Mouse (Mus musculus) heart, adult 18-20 months (tissue): ENCODE results near the gene Klhdc7a. TPM values are rescaled to one million over a fixed set of nuclear protein-coding genes. Genes with fewer than 3 reads are reported as not detected.
"Not testable (repeated sequence)": the region's sequence is repeated elsewhere in the genome, so short reads cannot be mapped to it uniquely, and the experiment has no call there.

Experiments
- DNase-seq, 2 experiments: peaks; one replicate each; pipeline ENCODE4 v3.0.0; 2021 to 2022; ENCODE audit warnings: mixed read lengths in 1 of 2
- long read RNA-seq, 2 experiments: library from polyadenylated mRNA; stranded (forward); transcript quantifications; one replicate each; pipeline ENCODE4 v2.0.0; 2021
- total RNA-seq, 2 experiments: library from RNA; stranded (reverse); gene quantifications; 2 replicates each; pipeline ENCODE4 v1.2.3; 2021

Klhdc7a gene
- 1 to 10 TPM; 2.0 to 3.8 TPM for total RNA-seq
- long read RNA-seq, experiment 1 = 0 reads
- long read RNA-seq, experiment 2, full-length matches to known transcripts = 1 of 1 reads
- long read RNA-seq, experiment 2, partial matches to known transcripts = 0 of 1 reads
- long read RNA-seq, experiment 2, other reads (novel, unspliced or antisense) = 0 of 1 reads

DNA sequence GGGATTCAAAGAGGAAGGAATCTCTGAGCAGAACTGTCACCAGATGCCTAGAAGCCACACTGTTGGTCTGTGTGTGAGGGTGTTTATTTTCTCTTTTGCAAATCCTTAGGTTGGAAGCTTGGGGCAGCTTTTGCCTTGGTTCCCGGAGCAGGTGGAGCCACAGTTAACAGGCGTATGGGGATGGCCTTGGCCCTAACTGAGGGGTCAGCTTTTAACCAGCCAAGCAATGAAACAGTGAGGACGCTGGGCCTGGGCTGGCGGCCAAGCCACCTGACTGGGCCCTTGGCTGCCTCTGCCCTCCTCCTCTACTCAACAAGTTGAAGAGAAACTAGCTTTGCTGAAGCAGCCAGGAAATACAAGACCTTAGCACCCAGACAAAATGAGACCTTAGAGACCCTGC is at the start of gene Klhdc7a:
Klhdc7a (minus strand) TSS at position 105 of the 400 bp plus-strand sequence.
- peak; percentile 75 to 84 for DNase-seq

DNA sequence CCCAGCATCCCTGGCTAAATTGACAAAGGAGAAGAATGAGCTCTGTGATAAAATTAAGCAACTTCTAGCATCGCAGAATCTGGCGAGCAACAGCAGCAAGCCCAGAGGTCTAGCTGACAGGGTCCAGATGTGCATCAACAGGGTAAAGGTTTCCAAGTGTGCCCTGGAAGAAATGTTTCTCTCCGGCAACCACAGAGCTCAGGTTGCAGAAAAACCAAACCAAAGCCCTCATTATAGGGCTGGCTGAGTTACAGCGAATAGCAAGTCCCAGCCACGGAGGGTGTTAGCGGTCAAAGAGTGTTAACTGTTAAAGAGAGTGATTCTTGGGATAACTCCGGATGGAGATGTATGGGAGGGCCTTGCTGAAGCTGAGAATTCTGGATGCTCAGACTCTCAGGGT is 48.1 kb upstream of the Klhdc7a start:
- no peak for DNase-seq

DNA sequence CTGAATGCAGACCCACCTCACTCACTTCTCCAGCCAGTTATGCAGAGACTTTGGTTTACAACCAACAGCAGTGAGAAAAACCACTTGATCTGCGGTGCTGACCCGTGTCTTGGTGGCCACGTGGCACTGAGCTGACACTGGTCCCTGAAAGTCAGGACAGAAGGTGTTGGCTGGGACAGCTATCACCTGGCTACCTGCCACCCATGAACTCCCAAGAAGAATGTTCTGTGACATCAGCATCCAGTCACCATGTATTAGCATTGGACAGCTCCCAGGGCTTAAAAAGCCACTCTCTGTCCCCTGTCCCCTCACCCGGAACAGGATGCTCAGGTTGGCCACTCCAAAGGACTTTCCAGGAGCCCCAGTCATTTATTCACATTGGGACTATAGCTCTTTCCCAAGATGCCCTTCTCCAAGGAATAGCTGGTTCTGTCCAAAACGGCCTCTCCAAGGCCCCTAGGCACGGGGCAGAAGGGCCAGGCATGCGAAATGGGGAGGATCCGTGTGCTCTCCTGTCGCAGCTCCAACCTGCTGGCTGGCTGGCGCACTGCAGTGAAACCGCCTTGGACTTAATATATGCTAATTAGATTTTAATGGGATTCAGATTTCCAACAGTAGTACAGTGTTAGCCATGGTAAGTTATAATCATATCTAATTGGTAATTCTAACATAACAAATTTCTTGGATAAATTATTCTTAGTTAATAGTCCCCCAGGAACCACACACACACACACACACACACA is 43.1 kb upstream of the Klhdc7a start:
- no peak for DNase-seq

DNA sequence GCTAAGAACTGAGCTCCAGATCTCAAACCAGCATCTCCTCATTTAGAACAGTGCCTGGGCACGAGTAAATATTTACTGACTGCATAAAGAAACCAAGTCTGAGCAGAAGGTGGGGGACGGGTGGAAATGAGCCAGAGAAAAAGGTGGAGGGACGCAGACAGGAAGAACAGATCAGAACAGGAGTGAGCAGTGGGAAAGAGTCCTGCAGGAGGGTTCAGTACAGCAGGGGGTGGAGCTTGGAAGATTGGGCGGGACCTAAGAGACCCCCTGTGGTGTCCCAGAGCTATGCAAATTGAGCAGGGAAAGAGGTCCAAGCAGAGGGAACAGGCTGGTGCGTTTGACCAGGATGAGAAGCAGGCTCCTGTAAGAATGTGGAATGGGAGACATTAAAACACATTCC is 37.1 kb upstream of the Klhdc7a start:
- no peak for DNase-seq

DNA sequence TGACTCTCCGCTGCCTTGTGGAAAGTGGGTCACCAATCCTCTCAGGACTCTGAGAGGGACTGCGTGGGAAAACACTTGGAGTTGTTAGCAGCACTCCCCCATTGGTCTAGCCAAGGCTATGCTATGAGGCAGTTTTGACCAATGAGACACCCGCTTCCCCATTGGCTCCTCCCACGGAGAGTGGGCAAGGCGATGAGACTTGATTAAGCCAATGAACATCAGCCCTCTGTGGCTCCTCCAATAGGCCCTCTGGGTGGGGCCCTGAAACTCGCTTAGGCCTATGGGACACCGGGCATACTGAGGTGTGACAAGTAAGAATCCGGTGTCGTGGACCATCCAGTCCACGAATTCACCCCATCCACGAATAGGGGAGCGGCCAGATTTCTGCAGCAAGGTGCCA is 36.3 kb upstream of the Klhdc7a start:
- DNase-seq = peak in 1 of 2 experiments; percentile 21

DNA sequence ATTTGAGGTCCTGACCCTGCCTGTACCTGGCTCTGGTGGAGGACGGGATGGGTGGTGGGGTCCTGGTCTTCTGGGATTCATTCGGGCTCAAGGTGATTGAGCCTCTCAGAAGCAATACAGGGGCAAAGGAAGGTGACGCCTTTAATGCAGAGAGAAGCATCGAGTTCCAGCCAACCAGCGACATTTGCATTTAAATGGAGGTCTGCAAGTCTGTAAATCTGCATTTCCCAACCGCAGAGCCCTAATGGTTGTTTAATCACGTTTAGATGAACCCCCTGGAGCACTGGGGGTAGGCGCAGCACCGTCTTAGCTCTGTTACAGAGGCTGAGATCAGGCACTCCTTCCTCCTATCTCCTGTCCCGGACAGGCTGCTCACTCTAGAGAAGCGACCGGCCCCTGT is 34.2 kb upstream of the Klhdc7a start:
- no peak for DNase-seq

DNA sequence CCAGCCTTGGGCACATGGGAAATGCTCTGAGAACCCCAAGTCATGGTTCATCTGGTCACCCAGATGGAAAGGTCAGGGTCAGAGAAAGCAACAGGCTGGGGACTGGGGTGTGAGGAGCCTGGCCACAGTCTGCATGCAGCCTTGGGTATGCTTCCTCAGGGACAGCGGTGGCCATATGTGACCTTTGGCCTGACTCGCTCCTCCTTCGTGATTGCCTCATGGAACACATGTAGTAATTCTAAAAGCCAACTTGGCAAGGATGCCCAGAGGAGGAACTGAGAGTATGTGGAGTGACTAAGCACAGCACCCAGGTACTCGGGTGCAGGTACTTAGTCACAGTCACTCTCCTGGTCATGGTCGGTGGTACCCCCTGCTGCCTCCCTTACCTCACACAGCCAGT is 33.1 kb upstream of the Klhdc7a start:
- peak in 1 of 2 experiments; percentile 6 for DNase-seq

DNA sequence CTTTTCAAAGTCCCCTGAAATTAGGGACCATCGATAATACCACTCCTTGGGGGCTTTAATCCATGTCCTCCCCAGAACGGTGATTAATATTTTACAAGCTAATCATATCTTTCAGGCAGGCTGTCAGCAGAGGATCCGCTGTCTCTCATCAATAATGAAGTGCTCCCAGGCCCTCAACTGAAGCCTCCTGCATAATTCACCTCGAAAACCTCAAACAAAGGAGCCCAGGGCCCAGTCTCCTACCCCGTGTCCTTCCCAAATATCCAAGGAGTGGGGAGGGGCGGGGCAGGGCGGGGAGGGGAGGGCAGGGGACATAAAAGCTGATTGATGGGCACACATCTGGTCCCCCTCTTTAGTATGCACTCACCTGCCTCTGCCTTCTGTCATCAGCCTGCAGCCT is 31.2 kb upstream of the Klhdc7a start:
- DNase-seq = no peak

DNA sequence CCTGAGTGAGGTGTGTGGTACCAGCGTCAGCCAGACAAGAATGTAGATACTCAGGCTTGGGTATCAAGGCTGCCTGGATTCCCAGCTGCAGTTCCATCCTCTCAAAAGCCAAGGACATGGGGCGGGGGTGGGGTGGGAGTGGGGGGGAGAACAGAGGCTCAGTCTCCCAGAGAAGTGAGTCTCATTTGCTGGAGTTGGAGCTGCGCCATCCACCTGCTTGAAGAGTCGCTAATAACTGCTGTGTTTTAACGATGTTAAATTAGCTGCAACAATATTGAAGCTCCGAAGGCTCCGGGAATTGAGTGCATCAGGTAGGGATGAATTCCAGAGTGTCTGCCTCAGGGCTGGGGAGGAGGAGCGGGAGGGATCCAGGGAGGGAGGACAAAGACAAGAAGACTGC is 27.8 kb upstream of the Klhdc7a start:
- no peak for DNase-seq

DNA sequence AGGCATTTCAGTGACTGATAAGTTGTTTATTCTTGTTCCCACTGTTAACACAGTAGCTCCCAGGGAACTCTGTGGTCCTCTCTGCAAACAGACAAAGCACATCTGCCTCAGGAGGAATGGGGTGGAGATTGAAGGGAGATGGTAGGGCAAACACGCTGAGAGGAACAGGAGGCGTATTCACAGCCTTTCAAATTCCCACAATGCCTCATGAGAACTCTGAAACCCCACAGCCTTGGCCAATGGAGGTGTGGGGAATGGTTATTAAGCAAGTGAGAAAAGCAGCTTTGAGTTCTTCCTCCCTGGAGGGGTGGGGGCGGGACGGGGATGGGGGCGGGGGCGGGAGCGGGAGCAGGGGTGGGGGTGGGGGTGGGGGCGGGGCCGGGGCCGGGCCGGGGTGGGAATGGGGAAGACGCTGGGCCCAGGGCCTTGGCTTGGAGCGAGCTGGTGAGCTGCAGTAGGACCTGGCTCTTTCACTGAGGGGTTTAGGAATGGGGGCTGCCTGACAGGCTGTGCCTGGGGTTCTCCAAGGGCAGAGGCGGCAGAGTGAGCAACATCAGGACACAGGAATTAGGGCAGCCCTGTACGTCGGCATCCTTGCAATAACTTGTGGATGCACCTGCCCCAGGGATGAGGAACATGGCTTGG is 25.4 kb upstream of the Klhdc7a start:
- no peak for DNase-seq

DNA sequence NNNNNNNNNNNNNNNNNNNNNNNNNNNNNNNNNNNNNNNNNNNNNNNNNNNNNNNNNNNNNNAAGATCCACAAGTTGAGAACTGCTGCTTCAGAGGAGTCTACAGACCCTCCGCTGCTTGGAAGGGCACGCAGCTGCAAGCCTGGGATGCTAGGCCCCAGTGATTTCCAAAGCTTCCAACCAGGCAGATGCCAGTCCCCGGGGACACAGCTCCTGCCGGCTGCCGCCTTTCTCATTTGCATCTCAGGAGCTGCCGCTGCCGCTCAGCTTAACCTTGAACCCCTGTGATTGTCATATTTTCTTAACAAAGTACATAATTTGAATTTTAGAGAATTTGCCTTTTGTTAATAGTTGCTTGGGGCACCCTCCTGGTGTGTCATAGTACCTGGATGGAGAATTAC is 19.1 kb upstream of the Klhdc7a start:
- DNase-seq = no peak

DNA sequence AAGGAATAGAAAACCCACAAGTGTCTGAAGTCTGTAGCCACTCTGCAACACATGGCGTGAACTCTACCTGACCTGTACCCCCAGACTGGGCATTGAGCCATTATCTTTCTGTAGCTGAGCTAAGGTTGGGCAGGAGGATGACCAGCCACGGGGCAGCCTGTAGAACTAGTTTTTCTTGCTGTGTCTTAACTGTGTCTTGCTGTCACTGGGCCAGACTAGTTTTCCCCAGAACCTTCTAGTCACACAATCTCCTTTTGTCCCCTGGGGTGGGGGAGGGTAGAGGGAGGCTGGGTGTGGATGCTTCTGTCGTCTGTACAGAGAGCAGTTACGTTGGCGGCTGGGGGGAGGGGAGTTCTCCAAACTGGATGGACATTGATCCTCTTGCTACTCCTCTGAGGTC is 10.9 kb upstream of the Klhdc7a start:
- DNase-seq = no peak

DNA sequence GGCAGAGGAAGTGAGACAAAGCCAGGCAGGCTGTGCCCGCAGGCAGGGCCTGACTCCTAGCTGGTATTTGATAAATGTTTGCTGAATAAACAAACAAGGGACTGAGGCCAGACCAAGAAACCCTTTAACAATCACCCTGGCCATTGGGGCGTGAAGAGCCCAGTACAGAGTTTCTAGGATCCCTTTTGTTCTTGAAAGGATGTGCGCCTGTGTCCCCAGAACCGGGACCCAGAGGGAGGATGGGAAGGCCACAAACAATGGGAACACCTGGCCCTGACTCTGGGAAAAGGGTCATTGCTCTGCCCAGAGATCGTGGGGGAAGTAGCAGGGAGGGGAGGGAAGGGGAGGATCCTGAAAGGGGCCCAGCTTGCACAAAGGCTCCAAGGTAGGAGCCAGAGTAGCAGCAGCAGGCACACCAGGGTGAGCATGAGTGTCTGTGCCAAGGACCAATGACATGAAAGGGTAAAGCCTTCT is 9.5 kb upstream of the Klhdc7a start:
- DNase-seq = no peak

DNA sequence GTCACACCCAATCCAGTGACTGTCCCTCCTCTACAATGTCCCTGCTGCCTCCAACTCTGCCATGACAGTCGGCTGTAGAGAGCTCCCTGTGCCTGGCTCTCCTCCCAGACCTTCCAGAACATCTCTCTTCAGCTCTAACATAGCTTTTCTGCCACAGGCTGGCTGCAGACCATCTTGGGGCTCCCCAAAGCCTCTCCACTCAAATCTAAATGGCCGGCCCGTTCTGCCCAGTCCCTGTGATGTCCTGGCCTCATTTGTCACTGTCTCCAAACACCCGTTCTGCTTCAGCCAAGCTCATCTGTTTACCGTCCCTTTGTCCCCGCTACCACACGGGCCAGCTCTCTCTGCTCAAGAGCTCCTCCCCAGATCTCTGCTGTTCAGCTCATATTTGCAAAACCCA is 6.7 kb upstream of the Klhdc7a start:
- DNase-seq = no peak

DNA sequence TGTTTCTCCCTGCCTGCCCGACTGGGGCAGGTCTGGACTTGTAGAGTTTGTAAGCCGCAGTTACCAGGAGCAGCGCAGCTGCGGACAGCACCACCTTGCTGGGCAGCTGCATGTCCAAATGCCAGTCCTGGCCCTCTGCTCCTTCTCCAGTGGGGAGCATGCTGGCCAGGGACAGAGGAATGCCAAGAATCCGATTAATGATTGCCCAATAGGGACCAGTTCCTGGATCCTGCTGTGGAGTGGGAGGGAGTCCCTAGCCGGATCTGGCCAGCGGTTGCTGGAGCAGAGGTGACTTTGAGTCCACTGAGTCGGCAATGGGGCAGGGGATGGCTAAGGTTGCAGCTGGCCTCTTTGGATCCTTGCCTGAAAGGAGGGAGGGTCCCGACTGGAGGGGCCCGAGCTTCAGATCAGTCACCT is 343 bp downstream of the Klhdc7a start:
- DNase-seq = peak; percentile 49 to 75

DNA sequence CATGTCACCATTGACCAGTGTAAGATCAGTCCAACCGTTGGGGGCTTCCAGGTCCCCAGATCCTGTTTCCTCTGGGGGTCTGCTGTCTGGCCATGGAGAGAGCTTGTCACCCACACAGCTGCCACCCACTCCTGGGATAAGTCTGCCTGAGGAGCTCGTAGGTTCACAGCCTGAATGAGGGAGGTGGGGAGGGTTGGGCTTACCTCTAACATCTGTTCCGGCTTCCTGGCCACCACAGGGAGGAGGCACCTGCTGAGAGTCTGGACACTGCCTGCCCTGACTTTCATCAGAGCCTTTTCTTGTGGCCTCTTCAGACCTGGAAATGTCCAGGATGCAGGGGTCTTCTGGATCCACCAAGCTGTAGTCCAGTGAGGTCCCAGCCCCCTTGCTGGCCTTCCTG is 845 bp downstream of the Klhdc7a start:
- DNase-seq = peak in 1 of 2 experiments; percentile 3

DNA sequence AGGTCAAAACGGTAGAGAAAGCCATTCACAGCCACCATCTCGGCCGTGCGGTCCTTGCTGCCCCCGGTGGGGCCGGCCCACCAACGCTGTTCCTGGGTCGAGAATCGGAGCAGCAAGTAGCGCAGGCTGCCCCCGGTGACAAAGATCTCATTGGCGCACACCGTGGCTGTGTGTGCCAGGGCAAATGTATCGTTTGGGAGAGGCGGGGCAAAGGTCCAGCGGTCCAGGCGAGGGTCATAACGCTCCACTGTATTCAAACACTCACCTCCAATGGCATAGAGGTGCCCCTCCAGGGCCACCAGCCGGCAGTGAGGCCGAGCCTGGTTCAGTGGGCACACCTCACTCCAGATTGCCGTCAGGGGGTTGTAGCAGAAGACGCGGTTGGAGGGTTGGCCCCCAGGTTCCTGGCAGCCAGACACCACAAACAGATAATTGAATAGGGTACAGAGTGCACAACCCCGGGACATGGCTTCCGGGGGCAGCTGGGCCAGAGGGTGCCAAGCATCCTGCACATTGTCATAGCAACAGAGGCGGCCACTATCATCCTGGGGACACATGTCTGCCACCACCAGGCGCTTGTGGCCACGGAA is 2.1 kb downstream of the Klhdc7a start:
- DNase-seq = no peak

DNA sequence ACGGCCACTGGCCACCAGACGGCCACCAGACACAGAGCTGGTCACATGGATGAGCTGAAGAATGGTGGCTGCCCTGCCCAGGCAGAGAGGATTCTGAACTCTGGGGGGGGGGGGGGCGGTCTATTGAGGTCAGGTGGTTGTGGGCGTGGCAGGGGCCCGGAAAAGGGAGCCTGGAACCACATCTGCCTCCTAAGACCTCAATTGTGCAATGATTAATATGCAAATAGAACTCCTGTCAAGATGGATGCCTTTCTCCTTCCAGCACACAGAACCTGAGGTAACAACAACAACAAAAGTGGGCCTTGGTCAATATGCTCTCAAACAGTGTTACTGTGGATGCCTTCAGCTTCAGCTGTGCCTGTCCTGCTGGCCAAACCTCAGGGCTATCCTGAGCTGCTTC is 3.4 kb downstream of the Klhdc7a start:
- DNase-seq = no peak

DNA sequence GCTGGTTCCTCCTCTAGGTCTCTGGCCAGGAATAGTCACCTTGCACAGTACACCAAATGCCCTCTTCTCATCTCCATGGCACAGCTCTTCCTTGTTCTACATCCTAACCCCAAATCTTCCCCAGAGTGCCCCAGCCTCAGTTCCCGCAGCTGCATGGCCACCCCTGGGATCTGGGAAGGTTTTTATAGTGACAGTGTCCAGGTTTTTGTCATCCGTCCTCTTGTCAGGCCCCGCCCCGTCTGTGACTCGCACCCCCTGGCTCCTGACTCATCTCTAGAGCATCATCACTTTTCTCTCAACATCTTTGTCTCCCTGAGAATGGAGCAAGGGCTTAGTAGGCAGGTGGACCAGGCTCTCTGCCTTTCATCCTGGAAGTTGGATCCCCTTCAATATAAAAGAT is 3.9 kb downstream of the Klhdc7a start:
- DNase-seq = no peak

DNA sequence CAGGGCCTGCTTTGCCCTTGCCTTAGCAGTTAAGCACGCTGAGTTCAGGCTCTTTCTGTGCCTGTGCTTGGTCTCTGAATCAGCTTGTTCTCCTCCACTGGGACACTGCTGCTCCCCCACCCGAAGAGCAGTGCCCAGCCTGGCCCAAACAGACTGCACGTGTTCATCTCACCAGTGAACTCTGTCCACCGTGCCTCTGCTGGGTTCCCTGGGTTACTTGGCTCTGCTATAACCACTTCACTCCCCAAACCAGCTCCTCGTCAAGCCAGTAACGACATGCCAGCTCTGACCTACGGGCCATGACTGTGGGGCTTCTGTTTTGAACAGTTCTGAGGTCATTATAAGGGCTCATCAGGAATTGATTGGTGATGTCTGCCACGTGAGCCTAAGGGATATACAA is 4.8 kb downstream of the Klhdc7a start:
- DNase-seq = peak in 1 of 2 experiments; percentile 17

DNA sequence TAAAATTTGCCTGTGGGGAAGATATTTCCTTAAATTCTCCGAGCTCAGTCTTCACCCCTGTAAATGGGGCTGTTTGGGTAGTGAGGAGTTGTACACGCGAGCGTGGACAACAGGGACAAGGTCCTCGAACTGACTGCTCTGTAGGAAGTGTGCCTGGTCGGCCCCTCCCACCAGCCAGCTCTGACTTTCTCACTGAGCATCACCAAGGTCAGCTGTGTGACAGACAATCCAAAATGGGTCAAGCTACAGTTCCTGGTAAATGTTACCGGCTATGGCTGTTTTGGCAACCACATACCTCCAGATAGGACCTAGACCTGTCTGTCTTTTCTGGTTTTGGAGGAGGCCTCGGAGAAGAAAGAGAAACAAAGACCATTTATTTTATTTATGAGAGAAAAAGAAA is 6.0 kb downstream of the Klhdc7a start:
- no peak for DNase-seq

DNA sequence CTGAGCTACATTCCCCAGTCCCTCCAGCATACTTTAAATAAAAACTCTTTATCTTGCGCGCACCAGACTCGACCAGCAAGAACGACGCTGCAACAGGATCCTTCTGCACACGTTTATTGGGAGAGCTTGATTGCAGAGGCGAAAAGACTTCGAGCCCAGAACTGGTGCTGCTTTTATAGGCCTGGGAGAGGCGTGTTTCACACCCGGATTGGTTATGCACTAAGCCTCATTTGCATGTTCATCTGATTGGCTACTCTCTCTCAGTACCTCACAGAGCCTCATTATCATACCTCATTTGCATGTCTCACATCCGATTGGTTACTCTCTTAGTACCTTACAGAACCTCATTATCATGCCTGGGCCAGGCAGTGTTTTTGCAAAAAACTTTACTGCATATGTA is 6.5 kb downstream of the Klhdc7a start:
- not testable (repeated sequence) for DNase-seq

DNA sequence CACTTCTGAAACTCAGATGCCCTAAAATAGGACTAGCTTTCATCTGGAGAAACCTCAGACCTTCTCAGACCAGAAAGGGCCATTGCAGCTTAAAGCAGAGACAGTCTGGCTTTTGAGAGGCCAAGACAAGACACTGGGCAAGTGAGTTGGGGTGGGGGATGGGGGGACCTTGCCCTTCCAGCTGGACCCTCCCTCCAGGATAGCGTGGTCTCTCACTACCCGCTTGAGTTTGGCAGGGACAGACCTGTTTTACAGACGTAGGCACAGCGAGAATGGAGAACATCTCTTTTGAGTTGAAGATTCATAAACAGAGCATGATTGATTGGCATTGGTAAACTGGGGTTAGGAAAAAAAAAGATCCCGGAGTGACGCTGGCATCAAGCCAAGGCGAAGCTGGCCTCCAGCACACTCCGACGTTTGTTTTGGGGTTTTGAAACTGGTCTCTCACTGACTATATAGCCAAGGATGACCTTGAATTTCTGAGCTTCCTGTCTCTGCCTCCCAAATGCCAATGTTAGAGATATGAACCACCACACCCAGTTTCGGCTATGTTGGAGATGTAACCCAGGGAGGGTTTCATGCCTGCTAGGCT is 7.0 kb downstream of the Klhdc7a start:
- no peak for DNase-seq
